In genomic region chr11:54884197-54884828, GRCm38 (mm10) we compare ENCODE assay signal across 1 mouse cellular context.
TF ChIP-seq lines count a peak whose summit lies in the region.

No protein-coding gene starts in this region.

TF ChIP-seq in MEL, 35 proteins besides CTCF, POLR2A, EP300 and RAD21 (continued from another document):
- peak; percentile 63; the same call in 1 of the 2 replicates for TF ChIP-seq MYC (IDR thresholded peaks at IDR 0.05; ENCODE audit: low read depth, low read length)
- peak; percentile 96 for TF ChIP-seq ELF1 (IDR thresholded peaks at IDR 0.05; ENCODE audit: low read depth, low read length)
- no peak for TF ChIP-seq CHD1 (IDR thresholded peaks at IDR 0.05; ENCODE audit: low read depth, low read length)
- no peak for TF ChIP-seq GABPA (IDR thresholded peaks at IDR 0.05; ENCODE audit: low read depth, low read length)
- no peak for TF ChIP-seq POLR2AphosphoS5 (IDR thresholded peaks at IDR 0.05; ENCODE audit: borderline replicate concordance, low read depth, low read length)
TF ChIP-seq in MEL: peak in this region for 19.
